Mouse (Mus musculus) midbrain, embryonic 14.5 days (tissue): Measurements from ENCODE around the gene Cog8. TPM values are rescaled to one million over a fixed set of nuclear protein-coding genes. Genes with fewer than 3 reads are reported as not detected.

Experiments used
- ATAC-seq: fragments of 200-750 bp; cut with Nextera tagmentation; 2 replicates; pipeline ENCODE4 v1.8.0; 2017; ENCODE audit warnings: moderate number of reproducible peaks, moderate library complexity; ENCODE audit not compliant: low FRiP score, low TSS enrichment
- DNase-seq: peaks from one replicate; pipeline ENCODE4 v3.0.0-alpha.2; 2015
- H3K27ac ChIP-seq: fragments of 300-500 bp; sonication (generic); replicated peaks from 2 replicates; pipeline ENCODE4 v1.5.1; 2014; ENCODE audit warnings: mild to moderate bottlenecking, low read depth, low read length, moderate library complexity
- H3K27me3 ChIP-seq: fragments of 300-500 bp; sonication (generic); 2 replicates; pipeline ENCODE4 v1.6.1; 2014; ENCODE audit warnings: low read length, control low read depth, mixed read lengths; ENCODE audit not compliant: control insufficient read depth, insufficient read depth
- H3K36me3 ChIP-seq: fragments of 300-500 bp; sonication (generic); 2 replicates; pipeline ENCODE4 v1.6.1; 2014; ENCODE audit warnings: low read length, control low read depth; ENCODE audit not compliant: control insufficient read depth, insufficient read depth
- H3K4me1 ChIP-seq: fragments of 300-500 bp; sonication (generic); 2 replicates; pipeline ENCODE4 v1.6.1; 2014; ENCODE audit warnings: mild to moderate bottlenecking, antibody characterized with exemption, low read length, control low read depth; ENCODE audit not compliant: control insufficient read depth, insufficient read depth
- H3K4me2 ChIP-seq: fragments of 300-500 bp; sonication (generic); 2 replicates; pipeline ENCODE4 v1.6.1; 2014; ENCODE audit warnings: mild to moderate bottlenecking, low read length, moderate library complexity
- H3K4me3 ChIP-seq: fragments of 300-500 bp; sonication (generic); replicated peaks from 2 replicates; pipeline ENCODE4 v1.5.1; 2014; ENCODE audit warnings: low read depth, low read length
- H3K9ac ChIP-seq: fragments of 300-500 bp; sonication (generic); replicated peaks from 2 replicates; pipeline ENCODE4 v1.6.1; 2014; ENCODE audit warnings: mild to moderate bottlenecking, low read length, moderate library complexity
- H3K9me3 ChIP-seq: fragments of 300-500 bp; sonication (generic); 2 replicates; pipeline ENCODE4 v1.6.1; 2016; ENCODE audit warnings: low read length, control low read depth, mixed read lengths; ENCODE audit not compliant: control insufficient read depth
- WGBS: fragments of 180-500 bp; shearing (Covaris S2); extraction: QIAGEN DNeasy Blood & Tissue Kit; methylation state at CpG from one replicate; pipeline ENCODE4 v1.1.7; 2014; 5-methylcytosine and 5-hydroxymethylcytosine counted together
- polyA plus RNA-seq: library from polyadenylated mRNA; unstranded; fragments of >200 nt; fragmentation: Nextera tagmentation; extraction: Ambion mirVana; gene quantifications from 2 replicates; pipeline ENCODE4 v1.2.1, GENCODE M21; 2014

The Cog8 gene
- polyA plus RNA-seq, 1 experiment from 2014 or later = 41.4 TPM

DNA sequence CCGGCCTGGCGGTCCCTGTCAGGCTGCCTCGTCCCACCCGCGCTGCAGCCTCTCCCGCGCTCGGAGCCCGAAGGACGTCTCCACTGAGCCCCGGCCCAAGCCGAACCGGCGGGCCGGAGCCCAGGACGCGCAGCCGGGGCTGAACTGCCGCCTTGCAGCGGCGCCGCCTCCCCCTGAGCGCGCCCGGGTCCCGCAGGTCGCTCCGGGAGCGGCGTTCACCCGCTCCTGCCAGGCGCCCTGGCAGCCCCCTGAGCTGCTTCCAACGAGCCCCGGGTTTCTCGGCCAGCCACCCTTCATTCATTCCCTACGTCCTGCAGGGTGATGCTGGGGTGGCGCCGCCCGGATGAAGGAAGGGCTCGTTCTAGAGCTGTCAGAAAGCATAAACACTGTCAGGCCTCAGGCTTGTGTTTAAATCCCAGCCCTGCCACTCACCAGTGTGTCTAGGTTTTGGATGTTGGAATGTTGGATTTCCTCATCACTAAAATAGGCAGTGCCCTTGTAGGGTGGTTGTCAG lies 24.9 kb downstream of the Cog8 start:
- peak overlapping the region; percentile 81 for H3K27ac ChIP-seq
- peak overlapping the region; percentile 70 for H3K4me2 ChIP-seq
- no peaks in the 10 kb centered on the region for H3K27me3 ChIP-seq
- H3K4me3 ChIP-seq = peak overlapping the region; percentile 95
- H3K4me1 ChIP-seq = peaks cover 15% of the 10 kb centered on the region
- DNase-seq (no peak), ATAC-seq (peak; percentile 9)
- H3K36me3 ChIP-seq = peaks cover 4% of the 10 kb centered on the region
- under 1% methylated on average over 40 of the region's 40 CpGs for WGBS
- H3K9ac ChIP-seq = peak overlapping the region; percentile 93
- H3K9me3 ChIP-seq = no peaks in the 10 kb centered on the region

DNA sequence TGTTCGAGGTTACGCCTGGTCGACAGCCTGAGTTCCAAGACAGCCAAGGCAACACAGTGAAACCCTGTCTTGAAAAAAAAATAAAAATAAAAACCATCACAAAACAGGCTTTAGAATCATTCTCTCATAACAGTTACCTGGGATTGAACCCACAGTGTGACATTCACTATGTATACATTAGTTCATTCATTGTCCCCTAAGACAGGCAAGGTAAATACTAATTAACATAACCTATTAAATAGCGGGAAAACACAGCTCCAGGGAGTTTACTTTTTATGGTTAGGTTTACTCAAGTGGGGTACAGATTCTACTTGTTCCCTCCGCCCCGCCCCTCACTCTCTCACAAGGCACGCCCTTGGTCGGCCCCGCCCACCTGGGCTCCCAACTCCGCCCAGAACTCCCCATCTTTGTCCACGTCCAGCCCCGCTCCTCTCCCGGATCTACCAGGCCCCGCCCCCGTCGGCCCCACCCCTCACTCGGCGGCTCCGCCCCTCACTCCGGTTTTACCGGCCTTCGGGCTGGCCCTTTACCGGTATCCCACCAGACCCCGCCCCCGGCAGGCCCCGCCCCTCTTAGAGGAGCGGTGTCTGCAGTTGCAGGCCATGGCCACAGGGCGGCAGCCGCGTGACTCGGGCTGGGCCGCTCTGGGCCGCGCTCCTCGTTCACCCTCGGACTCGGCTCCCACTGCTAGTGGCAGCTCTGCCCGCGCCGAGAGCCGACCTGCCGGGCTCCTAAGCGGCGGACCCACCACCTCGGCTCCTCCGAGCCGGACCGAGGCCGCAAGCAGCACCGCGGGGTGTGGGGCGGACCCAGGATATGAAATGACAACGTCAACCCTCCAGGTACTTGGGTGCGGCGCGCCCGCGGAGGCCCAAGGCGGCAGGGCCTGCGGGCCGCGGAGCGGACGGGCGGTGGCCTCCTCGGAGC lies 25.6 kb downstream of the Cog8 start, which contains the start of gene Vps4a:
Gene Vps4a, plus strand, starts transcription at position 573 of the 927 bp plus-strand sequence.
- H3K4me1 ChIP-seq = peaks cover 15% of the 10 kb centered on the region
- H3K9ac ChIP-seq = peak within 1 kb of the TSS; percentile 93
- peak; percentile 97 for DNase-seq
- H3K9me3 ChIP-seq = no peaks in the 10 kb centered on the region
- 4% methylated on average over 66 of the region's 66 CpGs for WGBS
- H3K4me2 ChIP-seq = peak within 1 kb of the TSS; percentile 70
- no peaks in the 10 kb centered on the region for H3K27me3 ChIP-seq
- H3K36me3 ChIP-seq = no peaks in the 10 kb centered on the region; the same call in 1 of the 2 replicates
- peak within 1 kb of the TSS; percentile 95 for H3K4me3 ChIP-seq
- ATAC-seq = peak; percentile 96
- H3K27ac ChIP-seq = peak within 1 kb of the TSS; percentile 81

- H3K9ac ChIP-seq = no peak overlapping the region
- H3K4me1 ChIP-seq = peaks cover 15% of the 10 kb centered on the region
- no peak overlapping the region for H3K4me2 ChIP-seq
- ATAC-seq (no peak), DNase-seq (no peak)
- 79% methylated on average over 5 of the region's 5 CpGs for WGBS
- no peak overlapping the region for H3K27ac ChIP-seq
- H3K9me3 ChIP-seq = no peaks in the 10 kb centered on the region
- no peak overlapping the region for H3K4me3 ChIP-seq
- H3K27me3 ChIP-seq = no peaks in the 10 kb centered on the region
- H3K36me3 ChIP-seq = no peaks in the 10 kb centered on the region
Measured at GRCm38 (mm10) chr8:107030058-107030457, 26.4 kb downstream of the Cog8 start.

DNA sequence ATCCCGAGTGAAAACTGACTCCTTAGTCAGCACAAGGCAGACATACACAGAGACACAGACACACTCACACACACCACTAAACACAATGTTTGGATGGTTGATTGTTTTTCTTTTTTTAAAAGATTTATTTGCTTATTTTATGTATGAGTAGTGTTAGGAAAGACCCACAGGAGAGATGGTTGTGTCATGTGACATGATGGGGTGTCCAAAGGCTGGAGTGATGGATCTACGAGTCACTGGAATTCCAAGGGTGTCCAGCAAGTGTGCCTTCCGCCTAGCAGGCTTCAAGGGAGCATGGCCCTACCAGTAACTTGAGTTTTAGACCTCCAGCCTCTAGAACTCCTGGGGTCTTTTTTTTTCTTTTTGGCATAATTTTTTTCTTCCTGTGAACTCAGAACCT lies 27.2 kb downstream of the Cog8 start:
- no peaks in the 10 kb centered on the region for H3K9me3 ChIP-seq
- no peak overlapping the region for H3K9ac ChIP-seq
- H3K27me3 ChIP-seq = no peaks in the 10 kb centered on the region
- H3K4me2 ChIP-seq = no peak overlapping the region
- WGBS = 86% methylated on average over 3 of the region's 3 CpGs
- no peaks in the 10 kb centered on the region for H3K36me3 ChIP-seq
- peaks cover 15% of the 10 kb centered on the region for H3K4me1 ChIP-seq
- no peak overlapping the region for H3K27ac ChIP-seq
- no peak overlapping the region for H3K4me3 ChIP-seq
- ATAC-seq (no peak), DNase-seq (no peak)

GRCm38 (mm10) chr8:107023479-107023878 lies 33.0 kb downstream of the Cog8 start:
- WGBS = 91% methylated on average over 8 of the region's 8 CpGs
- ATAC-seq = no peak

DNA sequence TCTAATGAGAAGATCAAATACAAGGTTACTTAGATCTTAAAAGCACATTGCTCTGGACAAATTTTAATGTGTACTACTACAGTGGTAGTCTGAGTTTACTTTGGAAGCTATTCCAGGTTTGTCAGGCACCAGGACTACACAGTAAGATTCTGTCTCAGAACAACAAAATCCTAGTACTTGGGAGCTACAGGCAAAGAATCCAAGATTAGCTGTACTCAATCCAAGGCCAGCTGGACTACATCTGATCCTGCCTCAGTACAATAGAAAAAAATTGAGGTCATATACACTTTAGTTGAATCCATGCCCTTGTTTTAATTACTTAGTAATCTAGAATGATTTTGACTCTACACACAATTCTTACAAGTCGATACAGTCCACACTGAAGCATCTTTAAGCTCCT lies 41.6 kb downstream of the Cog8 start:
- ATAC-seq (no peak), DNase-seq (no peak)
- 96% methylated on average over 1 of the region's 1 CpGs for WGBS
- Histone ChIP-seq H3K27ac (no peak overlapping the region), H3K27me3 (no peaks in the 10 kb centered on the region), H3K9ac (no peak overlapping the region), H3K4me3 (no peak overlapping the region), H3K9me3 (no peaks in the 10 kb centered on the region), H3K4me1 (no peaks in the 10 kb centered on the region), H3K36me3 (peaks cover 24% of the 10 kb centered on the region; the same call in 1 of the 2 replicates), H3K4me2 (no peak overlapping the region)

More at GRCm38 (mm10) chr8:107023479-107023878, 33.0 kb downstream of the Cog8 start:
- Histone ChIP-seq H3K4me1 (no peaks in the 10 kb centered on the region), H3K27ac (no peak overlapping the region), H3K4me2 (no peak overlapping the region), H3K4me3 (no peak overlapping the region), H3K36me3 (no peaks in the 10 kb centered on the region), H3K9me3 (no peaks in the 10 kb centered on the region), H3K9ac (no peak overlapping the region), H3K27me3 (no peaks in the 10 kb centered on the region)
- no peak for DNase-seq

DNA sequence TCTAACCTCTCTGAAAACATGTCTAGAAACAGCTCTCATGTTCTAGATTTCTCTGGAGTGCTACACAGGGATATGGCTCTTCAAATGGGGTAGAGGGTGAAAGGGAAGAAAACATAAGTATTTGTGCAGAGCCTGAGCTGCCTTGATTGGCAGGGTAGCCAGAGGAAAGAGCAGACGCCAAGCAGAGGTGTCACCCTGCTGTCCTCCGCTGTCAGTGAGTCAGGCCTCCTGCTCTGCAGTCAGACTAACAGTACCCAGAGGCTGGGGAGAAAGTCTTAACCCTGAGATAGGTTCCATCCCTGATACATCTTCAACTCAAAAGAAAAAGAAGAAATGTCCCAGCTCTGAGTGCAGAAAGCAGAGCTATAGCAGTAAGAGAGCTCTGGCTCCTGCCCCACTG lies 43.8 kb downstream of the Cog8 start:
- Histone ChIP-seq H3K4me3 (no peak overlapping the region), H3K27ac (no peak overlapping the region), H3K9ac (no peak overlapping the region), H3K4me2 (no peak overlapping the region), H3K9me3 (no peaks in the 10 kb centered on the region), H3K27me3 (no peaks in the 10 kb centered on the region), H3K4me1 (no peaks in the 10 kb centered on the region), H3K36me3 (peaks cover 25% of the 10 kb centered on the region; the same call in 1 of the 2 replicates)
- DNase-seq = no peak
- WGBS = 77% methylated on average over 2 of the region's 2 CpGs
- no peak for ATAC-seq

GRCm38 (mm10) chr8:107007795-107008194 lies 48.7 kb downstream of the Cog8 start:
- no peak overlapping the region for H3K27ac ChIP-seq
- H3K4me2 ChIP-seq = no peak overlapping the region
- H3K9me3 ChIP-seq = no peaks in the 10 kb centered on the region
- no peak overlapping the region for H3K9ac ChIP-seq
- no peaks in the 10 kb centered on the region for H3K4me1 ChIP-seq
- no peaks in the 10 kb centered on the region for H3K27me3 ChIP-seq
- no peak for ATAC-seq
- peaks cover 27% of the 10 kb centered on the region; the same call in 1 of the 2 replicates for H3K36me3 ChIP-seq
- H3K4me3 ChIP-seq = no peak overlapping the region
- 93% methylated on average over 3 of the region's 3 CpGs for WGBS
- DNase-seq = no peak
